In the genomic region with DNA sequence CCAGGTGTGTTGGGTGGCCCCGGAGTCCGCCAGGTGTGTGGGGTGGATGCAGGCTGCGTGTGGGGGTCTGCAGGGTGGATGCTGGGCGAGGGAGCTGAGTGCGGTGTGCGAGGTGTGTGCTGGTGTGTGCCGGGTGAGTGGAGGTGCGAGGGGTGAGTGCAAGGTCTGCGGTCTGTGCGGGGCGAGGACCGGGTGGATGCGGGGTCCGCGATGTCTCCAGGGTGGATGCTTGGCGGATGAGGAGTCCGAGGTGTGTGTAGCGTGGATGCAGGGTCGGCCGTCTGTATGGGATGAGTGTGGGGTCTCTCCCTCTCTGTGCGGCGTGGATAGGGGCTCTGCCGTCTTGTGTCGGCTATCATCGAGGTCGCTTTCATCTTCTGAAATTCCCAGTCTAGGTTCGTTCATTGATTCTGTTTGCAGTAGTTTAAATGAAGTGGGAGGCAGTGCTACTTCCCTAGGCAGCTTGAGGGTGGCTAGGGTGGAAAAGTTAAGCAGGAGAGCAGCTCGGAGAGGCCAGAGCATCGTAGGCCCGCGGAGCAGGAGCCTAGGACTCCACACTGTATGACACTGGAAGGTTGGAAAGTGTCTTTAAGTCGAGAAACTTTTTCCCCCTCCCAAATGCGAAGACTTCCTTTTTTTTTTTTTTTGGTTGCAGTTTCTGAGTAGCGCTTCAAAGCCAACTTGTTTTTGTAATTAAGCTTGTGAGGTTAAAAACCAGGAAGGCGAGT, we compare ENCODE assay signal across 8 mouse cellular contexts. TPM values are rescaled to one million over a fixed set of nuclear protein-coding genes. Genes with fewer than 3 reads are reported as not detected.
A peak's percentile ranks its signal among the peaks of the same experiment; 100 is the strongest.
DNase-seq lines count a peak whose midpoint lies in the region; ATAC-seq and TF ChIP-seq lines count a peak whose summit lies in the region.

No protein-coding gene starts in this region.

- peak overlapping the region; percentile 96 for H3K4me3 ChIP-seq in kidney, adult 2 months (ENCODE audit: insufficient read depth, low read depth, low read length)
- peak overlapping the region; percentile 86 to 99 (median 98) for H3K4me3 ChIP-seq in CH12.LX (replicated peaks in 1 of 3; ENCODE audit: low read depth in 2 of 3, low read length in 2 of 3, poor library complexity in 1 of 3)
- peak overlapping the region; percentile 97 for H3K4me3 ChIP-seq in cortical plate, adult 2 months (ENCODE audit: insufficient read depth, low read length)
- peak overlapping the region; percentile 95 for H3K4me3 ChIP-seq in hindbrain, embryonic 12.5 days
- peak overlapping the region; percentile 65 for H3K4me3 ChIP-seq in stomach, embryonic 15.5 days (replicated peaks)

- no peak for TF ChIP-seq POLR2A in kidney, adult 2 months (IDR thresholded peaks at IDR 0.05; ENCODE audit: low read depth, low read length)
- TF ChIP-seq POLR2A in CH12.LX (IDR thresholded peaks at IDR 0.05; ENCODE audit: low read depth, low read length) = peak; percentile 32; the same call in 1 of the 2 replicates
- TF ChIP-seq POLR2A in cortical plate, adult 2 months (IDR thresholded peaks at IDR 0.05; ENCODE audit: extremely low read depth, insufficient read depth, low read length) = no peak

- H3K27ac ChIP-seq in kidney, adult 2 months (ENCODE audit: insufficient read depth, low read depth, low read length) = peak overlapping the region; percentile 85
- peak overlapping the region; percentile 62 for H3K27ac ChIP-seq in CH12.LX (ENCODE audit: insufficient read depth, low read depth)
- peak overlapping the region; percentile 92 for H3K27ac ChIP-seq in cortical plate, adult 2 months (ENCODE audit: insufficient read depth, low read length)
- H3K27ac ChIP-seq in hindbrain, embryonic 12.5 days = peak overlapping the region; percentile 91
- H3K27ac ChIP-seq in stomach, embryonic 15.5 days = peak overlapping the region; percentile 60; the same call in 1 of the 2 replicates

- no peak for TF ChIP-seq CTCF in kidney, adult 2 months (conservative IDR thresholded peaks at IDR 0.05; ENCODE audit: insufficient read depth, insufficient read length, low read depth, low read length)
- no peak for TF ChIP-seq CTCF in CH12.LX (conservative IDR thresholded peaks at IDR 0.05 in 1 of 2, IDR thresholded peaks at IDR 0.05 in 1 of 2; ENCODE audit: low read depth in 2 of 2, low read length in 2 of 2)
- no peak for TF ChIP-seq CTCF in cortical plate, adult 2 months (IDR thresholded peaks at IDR 0.05; ENCODE audit: extremely low read depth, insufficient read depth, low read length)

- in situ Hi-C loops in CH12.LX (cut with MboI; ENCODE audit: low pct_ligation_motif_present, low pct_unique_long_range_greater_than_20kb, low sequenced_read_pairs) = no loop called here

- dilution Hi-C loops in CH12.LX (cut with MboI; ENCODE audit: extremely low pct_ligation_motif_present, extremely low pct_unique_long_range_greater_than_20kb, low sequenced_read_pairs) = no loop called here

- peaks cover 4% of the 10 kb centered on the region for H3K9me3 ChIP-seq in CH12.LX (replicated peaks; ENCODE audit: low read length)
- H3K9me3 ChIP-seq in hindbrain, embryonic 12.5 days (replicated peaks) = no peaks in the 10 kb centered on the region
- H3K9me3 ChIP-seq in stomach, embryonic 15.5 days = no peaks in the 10 kb centered on the region

- no peak for ATAC-seq in hindbrain, embryonic 12.5 days (ENCODE audit: low FRiP score)
- ATAC-seq in stomach, embryonic 15.5 days (ENCODE audit: insufficient read depth, low FRiP score, low read depth) = no peak; the same call in 1 of the 2 replicates

- H3K36me3 ChIP-seq in kidney, adult 2 months (ENCODE audit: control insufficient read depth, insufficient read depth, low read length) = no peaks in the 10 kb centered on the region; the same call in 1 of the 2 replicates
- H3K36me3 ChIP-seq in CH12.LX (replicated peaks in 1 of 2; ENCODE audit: control insufficient read depth in 1 of 2, insufficient read depth in 1 of 2, low read length in 1 of 2) = peaks cover 0 to 7% of the 10 kb centered on the region in 2 experiments
- no peaks in the 10 kb centered on the region for H3K36me3 ChIP-seq in hindbrain, embryonic 12.5 days
- H3K36me3 ChIP-seq in stomach, embryonic 15.5 days = no peaks in the 10 kb centered on the region

- H3K79me2 ChIP-seq in CH12.LX (replicated peaks; ENCODE audit: control insufficient read depth, extremely low read depth, insufficient read depth, poor library complexity, severe bottlenecking) = peaks cover 54% of the 10 kb centered on the region

- under 1% methylated on average over 35 of the region's 35 CpGs for WGBS in kidney, adult 2 months
- WGBS in hindbrain, embryonic 12.5 days = 4% methylated on average over 35 of the region's 35 CpGs
- WGBS in stomach, embryonic 15.5 days = 3% methylated on average over 35 of the region's 35 CpGs

- DNase-seq in kidney, adult 2 months = no peak
- no peak for DNase-seq in kidney, adult 11 months
- DNase-seq in CH12.LX (ENCODE audit: extremely low read depth) = no peak
- peak; percentile 30 to 39 for DNase-seq in lung, postnatal 4 days
- DNase-seq in left cerebral cortex, adult 9 months (ENCODE audit: low spot score in 2 of 2) = no peak

- no peak for TF ChIP-seq EP300 in CH12.LX (IDR thresholded peaks at IDR 0.05; ENCODE audit: low read length)

- TF ChIP-seq RAD21 in CH12.LX (IDR thresholded peaks at IDR 0.05; ENCODE audit: low read depth, low read length) = no peak; the same call in 1 of the 2 replicates

- peak overlapping the region; percentile 95 for H3K9ac ChIP-seq in CH12.LX (ENCODE audit: insufficient read depth, low read depth)
- H3K9ac ChIP-seq in hindbrain, embryonic 12.5 days = peak overlapping the region; percentile 95
- peak overlapping the region; percentile 94 for H3K9ac ChIP-seq in stomach, embryonic 15.5 days

- H3K4me2 ChIP-seq in CH12.LX (ENCODE audit: insufficient read depth, low read depth, poor library complexity, severe bottlenecking) = peak overlapping the region; percentile 79
- H3K4me2 ChIP-seq in hindbrain, embryonic 12.5 days (replicated peaks) = peak overlapping the region; percentile 91
- peak overlapping the region; percentile 79 for H3K4me2 ChIP-seq in stomach, embryonic 15.5 days

- H3K27me3 ChIP-seq in kidney, adult 2 months (replicated peaks; ENCODE audit: control insufficient read depth, insufficient read depth, low read length) = no peaks in the 10 kb centered on the region
- H3K27me3 ChIP-seq in CH12.LX (replicated peaks) = no peaks in the 10 kb centered on the region
- no peaks in the 10 kb centered on the region for H3K27me3 ChIP-seq in hindbrain, embryonic 12.5 days
- no peaks in the 10 kb centered on the region for H3K27me3 ChIP-seq in stomach, embryonic 15.5 days (replicated peaks)

- peaks cover 26% of the 10 kb centered on the region for H3K4me1 ChIP-seq in kidney, adult 2 months (ENCODE audit: control insufficient read depth, insufficient read depth, low read length)
- H3K4me1 ChIP-seq in CH12.LX (ENCODE audit: control insufficient read depth in 1 of 2, insufficient read depth in 2 of 2) = peaks cover 0 to 40% of the 10 kb centered on the region in 2 experiments; a peak in 3 of 4 replicates
- peaks cover 2% of the 10 kb centered on the region; the same call in 1 of the 2 replicates for H3K4me1 ChIP-seq in cortical plate, adult 2 months (ENCODE audit: control insufficient read depth, insufficient read depth, low read length)
- H3K4me1 ChIP-seq in hindbrain, embryonic 12.5 days = peaks cover 16% of the 10 kb centered on the region
- H3K4me1 ChIP-seq in stomach, embryonic 15.5 days = peaks cover 13% of the 10 kb centered on the region; the same call in 1 of the 2 replicates

TF ChIP-seq in CH12.LX, 34 proteins besides CTCF, POLR2A, EP300 and RAD21:
- TF ChIP-seq NRF1 (IDR thresholded peaks at IDR 0.05; ENCODE audit: low read depth, low read length) (no peak), CHD2 (IDR thresholded peaks at IDR 0.05; ENCODE audit: low read length) (no peak), PAX5 (IDR thresholded peaks at IDR 0.05; ENCODE audit: low read length) (no peak), ETS1 (conservative IDR thresholded peaks at IDR 0.05; ENCODE audit: low read depth, low read length) (no peak), JUN (IDR thresholded peaks at IDR 0.05; ENCODE audit: insufficient read depth, low read depth, low read length) (no peak), SIN3A (IDR thresholded peaks at IDR 0.05; ENCODE audit: low read length) (0 out of 2 replicates have a peak, but pooled peaks have one; percentile 2), UBTF (IDR thresholded peaks at IDR 0.05; ENCODE audit: low read depth, low read length) (no peak), TCF12 (IDR thresholded peaks at IDR 0.05; ENCODE audit: low read depth, low read length) (0 out of 2 replicates have a peak, but pooled peaks have one; percentile 10), MAFK (IDR thresholded peaks at IDR 0.05; ENCODE audit: insufficient replicate concordance, low read length) (no peak), TBP (conservative IDR thresholded peaks at IDR 0.05; ENCODE audit: low read depth, low read length) (0 out of 2 replicates have a peak, but pooled peaks have one; percentile 22), SMC3 (IDR thresholded peaks at IDR 0.05; ENCODE audit: low read depth, low read length) (no peak), ZMIZ1 (IDR thresholded peaks at IDR 0.05; ENCODE audit: low read depth, low read length) (no peak), IRF4 (IDR thresholded peaks at IDR 0.05; ENCODE audit: low read depth, low read length) (no peak), ZNF384 (IDR thresholded peaks at IDR 0.05; ENCODE audit: low read depth, low read length) (peak; percentile 93)

RNA-seq across cellular contexts. Expression of gene Ncoa3, which starts 0.9 kb away (rescaled TPM):
- polyA plus RNA-seq in kidney, adult 2 months (2012; rRNA removed) = 36.3 and 42.0 TPM in 2 replicates
- total RNA-seq in CH12.LX (2012; rRNA removed) (17.1 and 19.0 TPM in 2 replicates), CH12.LX (2014; rRNA removed) (11.3 and 13.4 TPM in 2 replicates)
- polyA plus RNA-seq in CH12.LX (2012; ENCODE audit: insufficient read length, low read depth) = 21.0 and 21.9 TPM in 2 replicates
- 29.7 and 32.8 TPM in 2 replicates for polyA plus RNA-seq in cortical plate, adult 2 months (2012; rRNA removed)
- polyA plus RNA-seq in hindbrain, embryonic 12.5 days (2016; fragmentation: Nextera tagmentation; extraction: Ambion mirVana) = 14.9 and 15.0 TPM in 2 replicates
- 12.9 and 14.1 TPM in 2 replicates for polyA plus RNA-seq in stomach, embryonic 15.5 days (2015; fragmentation: Nextera tagmentation; extraction: Ambion mirVana)

Comparison
In these comparisons a context has a peak if more than half of its experiments do, and no peak if none do; other contexts are left out.
1. DNase-seq: peak in lung, postnatal 4 days (2 of 2); none in kidney, adult 2 months (single experiment), kidney, adult 11 months (single experiment), CH12.LX (single experiment) and left cerebral cortex, adult 9 months (0 of 2).
2. Peak in every context shown above with its lines, with median percentiles within 50 percentile points of each other: H3K27ac ChIP-seq, H3K4me3 ChIP-seq, H3K4me2 ChIP-seq and H3K9ac ChIP-seq.